Mouse (Mus musculus): ENCODE results near the gene C1qtnf2. TPM values are rescaled to one million over a fixed set of nuclear protein-coding genes. Genes with fewer than 3 reads are reported as not detected.

The C1qtnf2 gene
- polyA plus RNA-seq, 1 experiment from 2014 or later = 3.4 TPM

DNA sequence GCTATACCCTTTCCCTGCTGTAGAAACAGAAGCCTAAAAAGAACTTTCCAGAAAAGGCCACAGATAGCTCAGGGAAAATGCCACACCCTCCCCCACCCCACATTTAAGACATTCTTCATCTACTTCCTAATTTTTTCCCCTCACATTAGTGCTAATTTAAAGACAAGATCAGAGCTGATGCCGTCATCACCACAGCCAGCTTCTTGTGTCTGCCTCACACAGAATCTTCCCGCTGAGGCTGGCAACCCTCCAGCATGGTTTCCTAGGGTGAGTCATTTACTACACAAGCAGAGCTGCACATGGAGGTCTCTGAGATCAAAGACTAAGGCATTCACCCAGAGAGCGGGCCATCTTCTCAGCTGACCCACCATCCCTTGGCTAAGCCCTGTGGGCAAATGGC, 21.5 kb downstream of the C1qtnf2 start:
- Histone ChIP-seq H3K9ac (ENCODE audit: low read length) (no peak overlapping the region), H3K4me2 (ENCODE audit: low read depth, low read length) (no peak overlapping the region), H3K4me1 (replicated peaks; ENCODE audit: control insufficient read depth, insufficient read depth, low read length) (0 out of 2 replicates have a peak, but pooled peaks cover 3% of the 10 kb centered on the region), H3K27ac (ENCODE audit: low read length) (no peak overlapping the region), H3K36me3 (ENCODE audit: control insufficient read depth, insufficient read depth, low read length) (no peaks in the 10 kb centered on the region), H3K27me3 (ENCODE audit: control insufficient read depth, insufficient read depth, low read depth, low read length) (no peaks in the 10 kb centered on the region), H3K4me3 (ENCODE audit: low read length) (no peak overlapping the region), H3K9me3 (ENCODE audit: control insufficient read depth, low read length) (no peaks in the 10 kb centered on the region)
- ATAC-seq (ENCODE audit: low read depth) = no peak
- WGBS = 33% methylated on average over 3 of the region's 3 CpGs

DNA sequence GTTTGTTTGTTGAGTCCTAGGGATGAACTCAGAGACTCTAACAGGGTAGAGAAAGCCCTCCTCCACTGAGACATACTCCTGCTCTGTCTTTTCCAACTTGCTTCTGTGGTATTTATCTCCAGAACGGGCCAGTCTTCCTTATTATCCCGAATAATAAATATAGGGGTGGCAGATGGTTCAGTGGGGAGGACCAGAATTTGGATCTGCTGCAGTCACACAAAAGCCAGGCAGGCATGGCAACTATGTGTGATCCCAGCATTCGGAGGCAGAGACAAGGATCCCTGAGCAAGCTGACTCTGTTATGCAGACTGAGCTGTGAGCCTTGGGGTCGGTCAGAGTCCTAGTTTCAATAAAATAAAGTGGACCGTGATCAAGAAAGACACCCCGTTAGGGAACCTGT, 27.2 kb downstream of the C1qtnf2 start:
- Histone ChIP-seq H3K4me1 (replicated peaks; ENCODE audit: control insufficient read depth, insufficient read depth, low read length) (no peaks in the 10 kb centered on the region), H3K27ac (ENCODE audit: low read length) (no peak overlapping the region), H3K4me3 (ENCODE audit: low read length) (no peak overlapping the region), H3K9me3 (ENCODE audit: control insufficient read depth, low read length) (no peaks in the 10 kb centered on the region), H3K4me2 (ENCODE audit: low read depth, low read length) (no peak overlapping the region), H3K9ac (ENCODE audit: low read length) (no peak overlapping the region), H3K36me3 (ENCODE audit: control insufficient read depth, insufficient read depth, low read length) (no peaks in the 10 kb centered on the region), H3K27me3 (ENCODE audit: control insufficient read depth, insufficient read depth, low read depth, low read length) (no peaks in the 10 kb centered on the region)
- ATAC-seq (ENCODE audit: low read depth) = no peak
- 82% methylated on average over 6 of the region's 6 CpGs for WGBS

DNA sequence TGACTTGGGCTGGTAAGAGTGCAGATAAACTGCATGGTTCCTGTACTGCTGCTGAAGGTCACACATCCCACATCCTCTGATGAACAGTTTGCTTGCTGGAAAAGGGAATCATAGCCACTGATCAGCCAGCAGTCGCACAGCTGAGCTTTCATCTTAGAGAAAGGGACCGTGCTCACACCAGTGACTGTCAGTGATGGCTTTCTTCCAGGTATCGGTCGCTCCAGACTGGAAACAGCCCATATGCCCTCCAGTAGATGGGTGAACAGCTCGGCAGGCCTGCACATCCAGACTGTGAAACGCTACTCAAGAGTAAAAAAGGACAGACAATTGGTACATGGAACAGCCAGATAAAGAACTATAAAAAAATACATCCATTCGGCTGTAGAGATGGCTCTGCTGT, 31.1 kb downstream of the C1qtnf2 start:
- no peaks in the 10 kb centered on the region for H3K36me3 ChIP-seq (ENCODE audit: control insufficient read depth, insufficient read depth, low read length)
- no peak overlapping the region for H3K27ac ChIP-seq (ENCODE audit: low read length)
- no peak overlapping the region for H3K4me2 ChIP-seq (ENCODE audit: low read depth, low read length)
- H3K9ac ChIP-seq (ENCODE audit: low read length) = no peak overlapping the region
- 80% methylated on average over 7 of the region's 7 CpGs for WGBS
- no peaks in the 10 kb centered on the region for H3K27me3 ChIP-seq (ENCODE audit: control insufficient read depth, insufficient read depth, low read depth, low read length)
- H3K4me1 ChIP-seq (replicated peaks; ENCODE audit: control insufficient read depth, insufficient read depth, low read length) = no peaks in the 10 kb centered on the region
- no peaks in the 10 kb centered on the region for H3K9me3 ChIP-seq (ENCODE audit: control insufficient read depth, low read length)
- ATAC-seq (ENCODE audit: low read depth) = no peak
- H3K4me3 ChIP-seq (ENCODE audit: low read length) = no peak overlapping the region

DNA sequence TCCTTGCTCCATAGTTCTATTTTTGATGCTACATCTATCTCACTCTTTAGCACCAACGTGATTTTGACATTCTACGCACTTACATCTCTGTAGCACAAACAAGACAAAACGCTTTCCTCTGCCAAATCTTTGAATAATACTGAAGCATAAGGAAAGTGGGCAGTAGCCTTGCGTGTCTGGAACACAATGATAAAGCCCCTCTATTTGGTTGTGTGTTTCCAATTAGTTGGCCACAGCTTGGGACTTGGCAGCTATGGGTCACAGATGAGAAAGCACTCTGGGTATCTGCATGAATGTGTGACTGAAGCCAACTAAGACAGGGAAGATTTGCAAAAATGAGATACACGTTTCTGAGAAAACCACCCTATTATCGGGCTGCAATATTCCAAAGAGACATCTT, 33.9 kb downstream of the C1qtnf2 start:
- 66% methylated on average over 6 of the region's 6 CpGs for WGBS
- no peak overlapping the region for H3K4me2 ChIP-seq (ENCODE audit: low read depth, low read length)
- H3K4me3 ChIP-seq (ENCODE audit: low read length) = no peak overlapping the region
- no peak overlapping the region for H3K9ac ChIP-seq (ENCODE audit: low read length)
- H3K27me3 ChIP-seq (ENCODE audit: control insufficient read depth, insufficient read depth, low read depth, low read length) = no peaks in the 10 kb centered on the region
- H3K27ac ChIP-seq (ENCODE audit: low read length) = no peak overlapping the region
- H3K36me3 ChIP-seq (ENCODE audit: control insufficient read depth, insufficient read depth, low read length) = no peaks in the 10 kb centered on the region
- H3K9me3 ChIP-seq (ENCODE audit: control insufficient read depth, low read length) = no peaks in the 10 kb centered on the region
- H3K4me1 ChIP-seq (replicated peaks; ENCODE audit: control insufficient read depth, insufficient read depth, low read length) = no peaks in the 10 kb centered on the region
- ATAC-seq (ENCODE audit: low read depth) = no peak

DNA sequence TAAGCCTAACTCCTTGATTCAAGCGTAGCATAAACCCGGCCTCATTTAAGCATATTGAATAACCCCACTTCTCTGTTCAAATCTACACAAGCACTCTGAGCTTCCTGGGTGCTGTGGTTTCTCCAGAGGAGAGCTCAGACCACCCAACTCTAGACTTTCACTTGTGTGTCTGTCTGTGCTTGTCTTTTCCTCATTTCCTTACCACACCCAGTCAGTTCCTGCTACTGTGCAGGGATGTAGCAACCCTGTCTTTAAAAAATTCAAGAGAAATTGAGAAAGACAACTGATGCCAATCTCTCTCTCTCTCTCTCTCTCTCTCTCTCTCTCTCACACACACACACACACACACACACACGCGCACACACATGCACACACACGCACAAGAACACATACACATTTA, 35.8 kb downstream of the C1qtnf2 start:
- WGBS = 92% methylated on average over 5 of the region's 5 CpGs

DNA sequence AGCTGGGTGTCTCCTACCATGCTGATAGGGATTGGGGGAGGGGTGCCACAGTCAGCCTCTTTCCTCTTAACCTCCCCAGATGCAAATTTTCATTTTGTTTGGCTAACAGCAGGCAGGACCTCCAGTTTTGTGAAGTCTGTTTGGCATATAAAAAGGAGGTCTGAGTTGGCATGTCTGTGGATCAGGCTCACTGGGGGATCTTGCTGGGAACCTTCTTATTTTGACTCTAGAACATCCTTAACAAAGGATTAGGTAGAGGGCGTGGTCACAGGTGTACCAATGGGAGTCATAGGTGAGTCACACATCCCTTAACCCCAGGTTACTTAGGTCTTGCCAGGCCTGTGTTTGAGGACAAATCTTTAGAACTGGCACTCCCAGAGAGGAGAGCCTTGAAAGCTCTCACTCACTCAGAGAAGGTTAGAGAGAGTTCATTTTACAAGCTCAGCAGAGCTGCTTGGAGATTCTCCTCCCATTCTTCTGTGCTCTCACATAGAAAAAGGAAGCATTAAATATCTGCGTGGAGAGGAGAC, 38.6 kb downstream of the C1qtnf2 start:
- Histone ChIP-seq H3K4me1 (replicated peaks; ENCODE audit: control insufficient read depth, insufficient read depth, low read length) (no peaks in the 10 kb centered on the region), H3K9me3 (ENCODE audit: control insufficient read depth, low read length) (no peaks in the 10 kb centered on the region), H3K4me2 (ENCODE audit: low read depth, low read length) (no peak overlapping the region), H3K27me3 (ENCODE audit: control insufficient read depth, insufficient read depth, low read depth, low read length) (no peaks in the 10 kb centered on the region), H3K9ac (ENCODE audit: low read length) (no peak overlapping the region), H3K27ac (ENCODE audit: low read length) (no peak overlapping the region), H3K36me3 (ENCODE audit: control insufficient read depth, insufficient read depth, low read length) (no peaks in the 10 kb centered on the region), H3K4me3 (ENCODE audit: low read length) (no peak overlapping the region)
- ATAC-seq (ENCODE audit: low read depth) = no peak
- WGBS = 67% methylated on average over 2 of the region's 2 CpGs

More for the DNA sequence above, 35.8 kb downstream of the C1qtnf2 start:
- Histone ChIP-seq H3K9ac (ENCODE audit: low read length) (no peak overlapping the region), H3K4me3 (ENCODE audit: low read length) (no peak overlapping the region), H3K4me2 (ENCODE audit: low read depth, low read length) (no peak overlapping the region), H3K27ac (ENCODE audit: low read length) (no peak overlapping the region), H3K4me1 (replicated peaks; ENCODE audit: control insufficient read depth, insufficient read depth, low read length) (no peaks in the 10 kb centered on the region), H3K9me3 (ENCODE audit: control insufficient read depth, low read length) (no peaks in the 10 kb centered on the region), H3K36me3 (ENCODE audit: control insufficient read depth, insufficient read depth, low read length) (no peaks in the 10 kb centered on the region), H3K27me3 (ENCODE audit: control insufficient read depth, insufficient read depth, low read depth, low read length) (no peaks in the 10 kb centered on the region)
- no peak for ATAC-seq (ENCODE audit: low read depth)

DNA sequence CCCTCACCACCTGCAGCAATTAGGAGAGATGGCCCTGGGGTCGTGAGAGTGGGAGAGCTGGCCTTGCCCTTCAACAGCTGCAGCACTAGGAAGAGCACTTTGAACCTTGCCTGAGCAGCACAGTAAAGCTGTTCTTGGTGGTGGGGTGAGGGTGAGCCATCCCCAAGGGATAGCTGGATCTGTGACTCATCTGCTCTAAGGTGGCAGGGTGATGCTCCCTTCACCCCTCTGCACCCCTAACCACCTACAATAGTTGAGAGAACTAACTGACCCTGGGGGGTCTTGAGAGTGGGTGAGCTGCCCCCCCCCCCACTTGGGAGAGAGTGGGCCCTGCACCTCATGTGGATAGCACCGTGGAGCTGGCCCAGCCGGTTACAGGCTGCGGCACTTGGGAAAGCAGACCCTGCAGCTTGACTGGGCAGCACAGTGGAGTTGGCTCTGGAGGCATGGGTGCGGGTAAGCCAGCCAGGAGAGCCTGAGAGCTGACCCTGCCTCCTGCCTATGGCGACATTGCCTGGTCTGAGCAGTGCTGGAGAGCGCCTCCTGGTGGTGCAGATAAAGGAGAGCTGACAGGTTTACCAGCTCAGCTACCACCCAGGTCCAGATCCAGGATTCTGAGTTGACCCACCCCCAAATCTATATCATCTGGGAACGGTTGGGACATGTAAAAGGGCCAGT, 42.4 kb downstream of the C1qtnf2 start:
- peak; percentile 54; the same call in 1 of the 2 replicates for ATAC-seq (ENCODE audit: low read depth)
- Histone ChIP-seq H3K4me2 (ENCODE audit: low read depth, low read length) (no peak overlapping the region), H3K27ac (ENCODE audit: low read length) (no peak overlapping the region), H3K4me3 (ENCODE audit: low read length) (no peak overlapping the region), H3K4me1 (replicated peaks; ENCODE audit: control insufficient read depth, insufficient read depth, low read length) (no peaks in the 10 kb centered on the region), H3K9ac (ENCODE audit: low read length) (no peak overlapping the region), H3K27me3 (ENCODE audit: control insufficient read depth, insufficient read depth, low read depth, low read length) (no peaks in the 10 kb centered on the region), H3K36me3 (ENCODE audit: control insufficient read depth, insufficient read depth, low read length) (no peaks in the 10 kb centered on the region), H3K9me3 (ENCODE audit: control insufficient read depth, low read length) (no peaks in the 10 kb centered on the region)
- WGBS = 34% methylated on average over 8 of the region's 8 CpGs

DNA sequence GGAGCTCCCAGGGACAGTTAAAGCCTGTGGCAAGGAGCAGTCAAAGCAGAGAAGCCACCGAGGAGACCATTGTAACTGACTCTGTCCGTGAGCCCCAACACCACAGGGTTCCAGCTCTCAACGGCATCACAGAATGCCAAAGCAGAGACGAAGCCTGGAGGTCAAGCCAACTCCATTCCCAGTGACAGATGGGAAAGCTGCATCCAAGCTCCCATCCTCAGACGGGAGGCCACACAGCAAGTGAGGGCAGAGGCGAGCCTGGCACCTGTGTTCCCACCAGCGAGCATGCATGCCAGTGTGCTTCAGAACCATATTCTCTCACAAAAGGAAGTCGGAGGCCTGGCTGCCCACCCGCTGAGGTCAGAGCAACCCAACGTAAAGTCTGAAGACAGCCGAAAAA, 43.6 kb downstream of the C1qtnf2 start:
- no peaks in the 10 kb centered on the region for H3K9me3 ChIP-seq (ENCODE audit: control insufficient read depth, low read length)
- no peak overlapping the region for H3K4me3 ChIP-seq (ENCODE audit: low read length)
- no peak overlapping the region for H3K9ac ChIP-seq (ENCODE audit: low read length)
- H3K4me1 ChIP-seq (replicated peaks; ENCODE audit: control insufficient read depth, insufficient read depth, low read length) = no peaks in the 10 kb centered on the region
- H3K27ac ChIP-seq (ENCODE audit: low read length) = no peak overlapping the region
- H3K4me2 ChIP-seq (ENCODE audit: low read depth, low read length) = no peak overlapping the region
- no peaks in the 10 kb centered on the region for H3K36me3 ChIP-seq (ENCODE audit: control insufficient read depth, insufficient read depth, low read length)
- ATAC-seq (ENCODE audit: low read depth) = no peak
- H3K27me3 ChIP-seq (ENCODE audit: control insufficient read depth, insufficient read depth, low read depth, low read length) = no peaks in the 10 kb centered on the region
- WGBS = 90% methylated on average over 11 of the region's 11 CpGs

DNA sequence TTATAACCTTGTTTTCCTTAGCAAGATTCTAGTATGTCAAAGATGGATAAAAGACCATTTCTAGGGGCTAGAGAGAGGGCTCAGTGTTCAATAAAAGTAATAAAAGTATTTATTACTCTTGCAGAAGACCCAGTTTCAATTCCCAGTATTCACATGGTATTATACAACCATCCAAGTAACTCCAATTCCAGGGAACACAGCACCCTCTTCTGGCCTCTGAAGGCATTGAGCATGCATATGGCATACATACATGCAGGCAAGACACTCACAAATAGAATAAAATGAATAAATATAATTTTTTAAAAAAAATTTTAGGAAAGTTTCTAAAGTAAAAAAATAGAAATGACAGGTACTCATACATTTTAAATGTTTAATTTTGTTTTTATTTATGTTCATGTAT, 44.0 kb downstream of the C1qtnf2 start:
- Histone ChIP-seq H3K36me3 (ENCODE audit: control insufficient read depth, insufficient read depth, low read length) (no peaks in the 10 kb centered on the region), H3K27me3 (ENCODE audit: control insufficient read depth, insufficient read depth, low read depth, low read length) (no peaks in the 10 kb centered on the region), H3K4me1 (replicated peaks; ENCODE audit: control insufficient read depth, insufficient read depth, low read length) (no peaks in the 10 kb centered on the region), H3K9me3 (ENCODE audit: control insufficient read depth, low read length) (no peaks in the 10 kb centered on the region), H3K4me3 (ENCODE audit: low read length) (no peak overlapping the region), H3K9ac (ENCODE audit: low read length) (no peak overlapping the region), H3K4me2 (ENCODE audit: low read depth, low read length) (no peak overlapping the region), H3K27ac (ENCODE audit: low read length) (no peak overlapping the region)
- ATAC-seq (ENCODE audit: low read depth) = no peak

DNA sequence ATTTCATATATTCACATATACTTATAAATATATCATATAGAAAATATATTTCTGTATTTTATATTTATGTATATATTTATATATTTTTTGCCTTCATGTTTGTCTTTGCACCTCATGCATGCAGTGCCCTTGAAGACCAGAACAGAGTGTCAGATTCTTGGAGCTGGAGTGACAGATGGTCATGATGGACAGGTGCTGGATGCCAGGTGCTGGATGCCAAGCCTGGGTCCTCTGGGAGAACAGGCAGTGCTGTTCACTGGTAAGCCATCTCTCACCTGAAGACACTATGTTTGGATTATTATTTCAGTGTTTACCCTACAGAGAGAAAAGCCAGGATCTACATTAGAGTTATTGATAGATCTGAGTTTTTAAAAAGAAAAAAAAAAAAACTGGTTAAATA, 44.7 kb downstream of the C1qtnf2 start:
- Histone ChIP-seq H3K4me3 (ENCODE audit: low read length) (no peak overlapping the region), H3K9me3 (ENCODE audit: control insufficient read depth, low read length) (no peaks in the 10 kb centered on the region), H3K27me3 (ENCODE audit: control insufficient read depth, insufficient read depth, low read depth, low read length) (no peaks in the 10 kb centered on the region), H3K27ac (ENCODE audit: low read length) (no peak overlapping the region), H3K9ac (ENCODE audit: low read length) (no peak overlapping the region), H3K36me3 (ENCODE audit: control insufficient read depth, insufficient read depth, low read length) (no peaks in the 10 kb centered on the region), H3K4me2 (ENCODE audit: low read depth, low read length) (no peak overlapping the region), H3K4me1 (replicated peaks; ENCODE audit: control insufficient read depth, insufficient read depth, low read length) (no peaks in the 10 kb centered on the region)
- no peak for ATAC-seq (ENCODE audit: low read depth)
